Mouse (Mus musculus): ENCODE measurements around the gene Gm45713. TPM values are rescaled to one million over a fixed set of nuclear protein-coding genes. Genes with fewer than 3 reads are reported as not detected.
"Not testable (repeated sequence)": the region's sequence is repeated elsewhere in the genome, so short reads cannot be mapped to it uniquely, and the experiment has no call there.

Gm45713 gene
- polyA plus RNA-seq, 1 experiment, result 0.08 TPM

DNA sequence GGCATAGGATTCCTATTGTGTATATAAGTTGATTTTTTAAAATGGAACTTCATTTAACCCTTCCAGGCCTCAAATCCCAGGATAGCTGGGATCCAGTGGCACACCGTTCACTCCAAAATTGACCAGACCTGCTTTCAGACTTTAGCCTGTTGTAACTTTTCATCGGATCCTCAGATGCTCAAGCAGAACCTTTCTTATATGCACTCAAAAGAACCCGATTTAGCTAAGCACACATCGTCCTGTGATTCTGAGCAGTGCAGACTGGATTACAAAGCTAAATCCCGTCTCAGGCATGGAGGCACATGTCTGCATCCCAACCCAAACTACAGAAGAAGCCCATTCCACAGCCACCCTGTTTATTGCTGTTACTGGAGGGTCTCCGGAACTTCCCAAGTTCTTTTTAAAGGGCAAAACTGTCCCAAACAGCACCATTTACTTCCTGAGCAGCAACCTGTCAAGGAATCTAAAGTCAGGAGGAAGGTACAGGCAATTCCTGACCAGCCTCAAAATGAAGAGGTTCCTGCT lies 8.3 kb downstream of the Gm45713 start:
- no peak for TF ChIP-seq CTCF (IDR thresholded peaks at IDR 0.05; ENCODE audit: extremely low read depth, insufficient read depth, low read length)
- TF ChIP-seq POLR2A (IDR thresholded peaks at IDR 0.05; ENCODE audit: extremely low read depth, insufficient read depth, low read length), result no peak
- 0 out of 2 replicates have a peak, but pooled peaks cover 2% of the 10 kb centered on the region for H3K4me1 ChIP-seq (ENCODE audit: control insufficient read depth, insufficient read depth, low read length)
- H3K27ac ChIP-seq (ENCODE audit: insufficient read depth, low read length), result no peak overlapping the region
- H3K4me3 ChIP-seq (ENCODE audit: insufficient read depth, low read length), result peak overlapping the region; percentile 78

DNA sequence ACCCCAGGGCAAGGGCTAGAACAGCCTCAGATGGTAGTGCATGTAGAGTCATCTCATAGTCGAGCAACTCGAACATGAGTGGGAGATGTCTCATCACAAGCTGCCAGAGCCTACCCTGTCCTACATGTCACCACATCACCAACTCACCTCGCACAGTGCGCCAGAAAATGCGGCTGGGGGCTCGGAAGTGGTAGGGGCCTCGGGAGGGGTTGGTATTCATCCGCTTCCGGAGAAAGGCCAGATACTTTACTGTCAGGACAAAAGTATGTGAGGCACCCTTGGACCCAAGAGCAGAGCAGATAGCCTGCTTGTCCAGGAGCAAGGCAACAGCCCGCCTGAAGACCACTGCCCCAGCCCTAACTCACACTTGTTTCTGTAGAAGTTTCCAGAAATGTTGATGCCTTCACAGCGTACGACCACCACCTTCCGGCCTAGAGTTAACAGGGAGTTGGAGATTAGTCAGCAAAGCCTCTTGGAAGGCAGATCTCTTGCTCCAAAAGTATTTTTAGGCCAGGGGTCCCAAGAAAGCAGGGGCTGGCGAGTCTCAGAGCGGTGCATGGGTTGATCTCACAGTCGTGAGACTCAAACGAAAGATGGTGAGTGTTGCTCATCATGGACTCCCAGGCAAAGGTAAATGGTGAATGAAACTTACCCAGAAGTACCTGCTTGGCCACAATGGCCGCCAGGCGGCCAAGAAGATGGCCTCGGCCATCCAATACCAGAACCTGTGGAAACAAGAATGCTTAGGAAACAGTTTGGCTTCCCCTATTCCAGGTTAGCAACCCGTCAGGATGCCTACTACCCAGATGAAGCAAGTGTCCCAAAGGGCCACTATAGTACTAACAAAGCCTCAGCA lies 9.0 kb downstream of the Gm45713 start:
- H3K4me1 ChIP-seq (ENCODE audit: control insufficient read depth, insufficient read depth, low read length), result 0 out of 2 replicates have a peak, but pooled peaks cover 2% of the 10 kb centered on the region
- TF ChIP-seq POLR2A (IDR thresholded peaks at IDR 0.05; ENCODE audit: extremely low read depth, insufficient read depth, low read length), result no peak
- no peak for TF ChIP-seq CTCF (IDR thresholded peaks at IDR 0.05; ENCODE audit: extremely low read depth, insufficient read depth, low read length)
- no peak overlapping the region for H3K27ac ChIP-seq (ENCODE audit: insufficient read depth, low read length)
- peak overlapping the region; percentile 78; the same call in 1 of the 2 replicates for H3K4me3 ChIP-seq (ENCODE audit: insufficient read depth, low read length)

DNA sequence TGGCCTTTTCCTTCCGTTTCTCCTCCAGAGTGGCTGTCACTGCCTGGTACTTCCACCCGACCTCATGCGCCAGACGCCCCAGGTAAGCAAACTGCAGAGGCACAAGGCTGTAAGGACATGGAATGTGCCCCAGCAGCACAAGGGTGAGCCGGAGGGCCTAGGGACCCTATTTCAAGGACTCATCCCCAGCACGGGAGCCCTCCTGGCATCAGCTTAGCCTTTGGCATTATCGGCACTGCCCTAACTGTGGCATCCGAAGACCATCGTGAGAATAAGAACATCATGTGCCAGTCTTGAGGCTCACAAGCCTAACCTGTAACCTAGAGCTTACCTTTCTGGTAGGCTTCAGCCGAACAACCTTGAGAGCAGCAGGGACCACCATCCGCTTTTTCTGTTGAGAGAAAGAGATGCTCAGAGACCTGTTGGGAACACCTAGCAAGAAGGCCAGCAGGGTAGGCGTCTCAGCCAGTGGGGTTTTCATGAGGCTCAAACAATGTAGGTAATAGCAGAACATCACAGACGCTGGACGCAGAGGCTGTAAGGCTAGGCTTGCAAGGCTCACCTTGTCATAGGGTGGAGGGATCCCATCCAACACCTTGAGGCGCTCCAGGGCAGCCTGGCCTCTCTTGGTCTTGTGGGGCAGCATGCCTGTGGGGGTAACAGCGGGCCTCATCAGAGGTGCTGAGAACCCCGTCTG lies 9.7 kb downstream of the Gm45713 start:
- Histone ChIP-seq H3K27ac (ENCODE audit: insufficient read depth, low read length) (no peak overlapping the region), H3K4me3 (ENCODE audit: insufficient read depth, low read length) (no peak overlapping the region), H3K4me1 (ENCODE audit: control insufficient read depth, insufficient read depth, low read length) (0 out of 2 replicates have a peak, but pooled peaks cover 2% of the 10 kb centered on the region)
- TF ChIP-seq POLR2A (IDR thresholded peaks at IDR 0.05; ENCODE audit: extremely low read depth, insufficient read depth, low read length), result no peak
- TF ChIP-seq CTCF (IDR thresholded peaks at IDR 0.05; ENCODE audit: extremely low read depth, insufficient read depth, low read length), result no peak

DNA sequence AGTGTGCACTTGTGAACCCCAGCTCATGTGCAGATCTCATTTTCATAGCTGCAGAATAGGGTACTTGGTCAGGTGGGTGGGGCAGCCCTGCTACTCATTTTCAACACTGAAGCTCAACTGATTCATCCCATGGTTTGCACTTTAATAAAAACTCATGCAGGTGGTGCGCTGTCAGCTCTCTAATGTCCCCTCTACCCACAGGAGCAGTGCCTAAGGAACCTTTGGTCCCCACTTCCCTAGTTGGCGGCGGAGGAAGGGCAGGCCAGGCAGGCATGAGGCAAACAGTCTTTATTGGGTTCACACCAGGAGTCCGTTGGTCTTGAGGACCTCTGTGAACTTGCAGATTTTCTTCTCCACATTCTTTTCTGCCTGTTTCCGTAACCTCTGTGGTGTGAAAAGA lies 10.4 kb downstream of the Gm45713 start:
- not testable (repeated sequence) for H3K4me3 ChIP-seq (ENCODE audit: insufficient read depth, low read length); H3K27ac ChIP-seq (ENCODE audit: insufficient read depth, low read length); H3K4me1 ChIP-seq (ENCODE audit: control insufficient read depth, insufficient read depth, low read length)

DNA sequence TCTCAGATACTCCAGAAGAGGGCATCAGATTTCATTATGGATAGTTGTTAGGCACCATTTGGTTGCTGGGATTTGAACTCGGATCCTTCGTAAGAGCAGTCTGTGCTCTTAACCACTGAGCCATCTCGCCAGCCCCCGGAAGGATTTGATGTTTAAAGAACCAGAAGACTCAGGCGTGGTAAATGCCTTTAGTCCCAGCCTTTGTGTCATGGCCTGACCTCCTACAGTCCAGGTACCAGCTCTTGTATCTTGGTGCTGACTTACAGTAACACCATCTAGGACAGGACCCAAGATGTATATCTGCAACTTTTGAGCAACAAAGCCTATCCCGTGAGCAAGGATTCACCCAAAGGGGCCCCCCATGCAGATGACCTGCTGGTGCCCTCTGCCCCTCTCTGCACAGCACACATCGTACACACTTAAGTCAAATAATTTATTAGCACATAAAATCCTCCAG lies 10.9 kb downstream of the Gm45713 start:
- Histone ChIP-seq H3K4me3 (ENCODE audit: insufficient read depth, low read length) (no peak overlapping the region; the same call in 1 of the 2 replicates), H3K4me1 (ENCODE audit: control insufficient read depth, insufficient read depth, low read length) (0 out of 2 replicates have a peak, but pooled peaks cover 2% of the 10 kb centered on the region), H3K27ac (ENCODE audit: insufficient read depth, low read length) (no peak overlapping the region)
- TF ChIP-seq POLR2A (IDR thresholded peaks at IDR 0.05; ENCODE audit: extremely low read depth, insufficient read depth, low read length) (no peak), CTCF (IDR thresholded peaks at IDR 0.05; ENCODE audit: extremely low read depth, insufficient read depth, low read length) (no peak)

DNA sequence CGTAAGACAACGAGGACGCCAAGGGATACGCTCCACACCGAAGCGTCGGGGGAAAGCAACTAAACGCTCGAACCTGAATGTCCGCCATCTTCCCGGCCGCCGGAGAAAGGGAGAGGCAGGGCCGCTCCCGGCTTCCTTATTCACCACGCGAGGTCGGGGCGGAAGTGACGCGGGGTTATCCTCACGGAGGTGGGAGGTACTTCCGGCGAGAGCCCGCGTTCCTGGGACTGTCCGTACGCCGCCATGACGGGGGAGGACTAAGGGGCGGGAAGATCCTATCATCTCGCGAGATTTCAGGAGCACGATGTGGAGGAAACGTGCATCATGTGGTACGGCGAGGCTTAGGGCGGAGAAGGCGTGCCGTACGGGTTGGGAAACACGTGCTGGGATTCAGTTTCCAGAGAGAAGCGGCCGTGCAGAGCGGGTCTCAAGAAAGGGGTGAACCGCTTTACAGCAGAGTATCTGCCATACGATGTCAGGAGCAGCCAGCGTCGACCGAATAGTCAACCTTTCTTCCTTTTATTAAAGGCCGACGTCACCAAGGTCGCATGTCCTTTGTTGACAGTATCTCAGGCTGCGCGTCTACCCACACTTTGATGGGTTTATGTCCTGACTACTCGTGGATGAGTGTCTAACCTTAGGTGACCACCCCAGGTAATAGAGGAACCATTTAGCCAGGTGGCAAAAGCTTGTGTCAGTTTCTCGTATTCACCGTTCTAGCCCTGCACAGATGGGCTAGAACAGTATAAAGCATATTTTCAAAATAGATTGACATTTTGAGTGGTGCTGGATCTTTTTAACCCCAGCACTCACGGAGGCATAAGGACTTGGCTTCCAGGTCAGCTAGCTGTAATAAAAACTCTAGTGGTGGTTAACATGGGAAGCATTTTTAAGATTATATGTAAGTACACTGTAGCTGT lies 11.5 kb downstream of the Gm45713 start, which contains the start of gene Rps11:
Gene Rps11, minus strand, starts transcription at position 216 of the 920 bp plus-strand sequence.
- H3K27ac ChIP-seq (ENCODE audit: insufficient read depth, low read length), result peak within 1 kb of the TSS; percentile 17
- H3K4me3 ChIP-seq (ENCODE audit: insufficient read depth, low read length), result peak within 1 kb of the TSS; percentile 69
- H3K4me1 ChIP-seq (ENCODE audit: control insufficient read depth, insufficient read depth, low read length), result 0 out of 2 replicates have a peak, but pooled peaks cover 2% of the 10 kb centered on the region
- TF ChIP-seq POLR2A (IDR thresholded peaks at IDR 0.05; ENCODE audit: extremely low read depth, insufficient read depth, low read length) (peak; percentile 74), CTCF (IDR thresholded peaks at IDR 0.05; ENCODE audit: extremely low read depth, insufficient read depth, low read length) (no peak)

DNA sequence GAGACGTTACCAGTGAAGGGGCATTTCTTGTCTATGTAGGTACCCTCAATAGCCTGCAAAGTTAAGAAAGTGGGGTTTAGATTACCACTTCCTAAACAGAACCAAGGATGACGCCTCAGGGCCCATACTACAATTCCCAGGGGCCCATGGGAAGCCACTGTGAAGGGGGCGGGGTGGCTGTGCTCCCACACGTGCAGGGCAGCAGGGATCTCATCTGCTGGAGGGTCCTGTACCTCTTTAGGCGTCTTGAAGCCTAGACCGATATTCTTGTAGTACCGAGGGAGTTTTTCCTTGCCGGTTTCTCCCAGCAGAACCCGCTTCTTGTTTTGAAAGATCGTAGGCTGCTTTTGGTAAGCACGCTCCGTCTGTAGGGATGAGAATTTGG lies 12.9 kb downstream of the Gm45713 start:
- Histone ChIP-seq H3K27ac (ENCODE audit: insufficient read depth, low read length) (no peak overlapping the region), H3K4me1 (ENCODE audit: control insufficient read depth, insufficient read depth, low read length) (0 out of 2 replicates have a peak, but pooled peaks cover 2% of the 10 kb centered on the region), H3K4me3 (ENCODE audit: insufficient read depth, low read length) (peak overlapping the region; percentile 69)
- TF ChIP-seq POLR2A (IDR thresholded peaks at IDR 0.05; ENCODE audit: extremely low read depth, insufficient read depth, low read length) (no peak), CTCF (IDR thresholded peaks at IDR 0.05; ENCODE audit: extremely low read depth, insufficient read depth, low read length) (no peak)

DNA sequence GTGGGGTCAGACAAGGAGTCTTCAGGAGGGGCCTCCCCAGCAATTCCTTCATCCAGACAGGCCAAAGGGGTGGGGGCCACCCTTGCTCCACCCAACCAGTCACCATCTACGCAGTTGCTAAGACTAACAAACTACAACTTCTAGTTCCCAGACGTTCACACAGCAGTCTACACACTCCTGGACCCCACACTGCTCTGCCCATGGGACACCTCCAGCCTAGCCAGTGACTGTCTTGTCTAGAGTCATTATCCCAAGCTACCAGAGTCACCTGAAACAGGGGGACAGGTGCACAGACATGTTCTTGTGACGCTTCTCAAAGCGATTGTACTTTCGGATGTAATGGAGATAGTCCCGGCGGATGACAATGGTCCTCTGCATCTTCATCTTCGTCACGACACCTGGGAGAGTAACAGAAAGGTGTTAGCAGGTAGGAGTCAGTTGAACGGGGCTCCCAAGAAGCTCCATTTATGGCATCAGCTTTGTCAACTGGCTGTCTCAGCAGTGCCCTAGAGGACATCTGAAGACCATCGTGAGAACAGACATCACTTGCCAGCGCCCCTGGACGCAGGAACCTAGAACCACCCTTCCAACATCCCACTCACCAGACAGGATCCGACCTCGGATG lies 13.4 kb downstream of the Gm45713 start:
- H3K4me1 ChIP-seq (ENCODE audit: control insufficient read depth, insufficient read depth, low read length), result 0 out of 2 replicates have a peak, but pooled peaks cover 2% of the 10 kb centered on the region
- 0 out of 2 replicates have a peak overlapping the region, but pooled peaks have one; percentile 10 for H3K27ac ChIP-seq (ENCODE audit: insufficient read depth, low read length)
- peak overlapping the region; percentile 69; the same call in 1 of the 2 replicates for H3K4me3 ChIP-seq (ENCODE audit: insufficient read depth, low read length)
- TF ChIP-seq POLR2A (IDR thresholded peaks at IDR 0.05; ENCODE audit: extremely low read depth, insufficient read depth, low read length), result no peak
- TF ChIP-seq CTCF (IDR thresholded peaks at IDR 0.05; ENCODE audit: extremely low read depth, insufficient read depth, low read length), result no peak
